Mouse (Mus musculus) gastrocnemius, adult 8-10 months (tissue): Measurements from ENCODE around the gene Ghr. TPM values are rescaled to one million over a fixed set of nuclear protein-coding genes. Genes with fewer than 3 reads are reported as not detected.

Source experiments
- DNase-seq, 2 experiments: peaks; one replicate each; pipeline ENCODE4 v3.0.0; 2022; ENCODE audit warnings: low spot score in 2 of 2
- total RNA-seq, 4 experiments: library from RNA; stranded (reverse); gene quantifications; 2 replicates each; pipeline ENCODE4 v1.2.4; 2022

Gene Ghr
- 100 to 1,000 TPM; 154 to 205 (median 183) TPM for total RNA-seq

- peak; percentile 81 to 85 for DNase-seq
These were observed at the start of gene Ghr for GRCm38 (mm10) chr15:3582807-3583636. Gene Ghr (minus strand): TSS chr15:3583492.

DNA sequence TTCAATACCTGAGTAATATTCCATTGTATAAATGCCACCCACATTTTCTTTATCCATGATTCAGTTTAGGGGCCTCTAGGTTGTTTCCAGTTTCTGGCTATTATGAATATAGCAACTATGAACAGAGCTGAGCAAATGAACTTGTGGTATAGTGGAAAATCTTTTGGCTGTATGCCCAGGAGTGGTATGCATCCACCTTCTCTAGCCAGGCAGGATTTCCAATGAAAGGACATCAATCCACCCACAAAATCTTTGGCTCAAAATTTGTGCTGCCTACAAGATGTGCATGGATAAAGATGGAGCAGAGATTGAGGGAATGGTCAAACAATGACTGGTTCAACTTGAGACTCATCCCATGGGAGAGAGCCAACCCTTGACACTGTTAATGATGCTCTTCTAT is 39.5 kb upstream of the Ghr start:
- DNase-seq, result no peak

GRCm38 (mm10) chr15:3620368-3620767 is 37.1 kb upstream of the Ghr start:
- DNase-seq, result no peak

DNA sequence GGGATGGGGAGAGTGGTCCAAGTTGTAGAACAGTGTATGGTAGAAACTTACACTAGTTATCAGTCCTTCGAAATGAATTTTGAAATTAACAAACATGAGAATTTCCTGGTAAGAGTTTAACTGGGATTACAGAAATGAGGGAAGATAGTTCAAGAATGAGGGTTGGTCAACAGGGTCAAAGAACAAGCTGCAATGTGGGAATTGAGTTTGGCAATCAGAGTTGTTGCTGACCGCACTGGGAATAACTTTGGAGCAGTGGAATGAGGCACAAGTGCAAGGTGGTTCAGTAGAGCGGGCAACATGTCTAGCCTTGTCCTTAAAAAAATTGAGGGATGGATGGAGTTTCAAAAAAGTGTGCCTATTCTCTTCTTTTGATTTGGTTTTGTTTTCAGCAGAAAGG is 35.0 kb upstream of the Ghr start:
- DNase-seq, result no peak

GRCm38 (mm10) chr15:3611961-3612360 is 28.7 kb upstream of the Ghr start:
- DNase-seq, result no peak

DNA sequence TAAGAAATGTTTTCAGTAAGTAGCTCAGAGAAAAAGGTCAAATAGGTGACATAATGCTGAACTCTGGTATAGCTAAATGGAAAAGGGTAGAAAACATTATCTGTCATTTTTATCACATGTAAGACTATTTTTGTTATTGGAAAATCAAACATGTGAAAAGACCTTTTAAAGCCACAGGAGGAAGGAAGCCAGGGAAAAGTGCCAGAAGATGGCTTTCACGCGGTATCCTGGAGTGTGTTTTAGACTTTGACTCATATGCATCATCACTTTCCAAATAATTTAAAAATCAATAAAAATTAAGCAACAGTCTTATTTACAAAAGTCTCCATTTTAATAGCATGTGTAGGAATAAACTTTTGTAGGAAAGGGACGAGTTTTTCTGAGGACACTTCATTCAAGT is 24.7 kb upstream of the Ghr start:
- no peak for DNase-seq

GRCm38 (mm10) chr15:3602098-3602486 is 18.8 kb upstream of the Ghr start:
- DNase-seq, result no peak

GRCm38 (mm10) chr15:3601422-3602097 is 18.3 kb upstream of the Ghr start:
- DNase-seq, result no peak

- no peak for DNase-seq
These were observed 4.6 kb upstream of the Ghr start for GRCm38 (mm10) chr15:3587879-3588278.

DNA sequence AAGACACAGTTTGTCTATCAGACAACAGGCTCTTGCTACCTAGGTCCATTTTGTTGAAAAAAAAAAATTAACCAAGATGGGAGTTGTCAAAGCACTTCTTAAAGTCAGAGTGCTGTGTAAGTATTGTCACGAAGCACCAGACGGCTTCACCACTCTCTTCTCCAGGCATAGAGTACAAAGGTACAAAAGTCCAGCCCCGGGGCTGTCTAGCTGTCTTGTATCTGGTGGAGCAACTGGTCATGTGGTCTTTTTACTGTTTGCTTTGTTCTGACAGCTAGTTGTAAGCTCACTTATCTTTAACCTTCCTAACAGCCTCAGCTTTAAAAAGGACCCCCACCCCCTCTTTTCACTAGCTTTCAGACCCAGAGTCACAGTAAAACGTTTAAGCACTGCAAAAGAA is 1.1 kb upstream of the Ghr start:
- DNase-seq, result no peak

- peak; percentile 54 to 68 for DNase-seq
These were observed 1.2 kb downstream of the Ghr start for GRCm38 (mm10) chr15:3581861-3582806.

DNA sequence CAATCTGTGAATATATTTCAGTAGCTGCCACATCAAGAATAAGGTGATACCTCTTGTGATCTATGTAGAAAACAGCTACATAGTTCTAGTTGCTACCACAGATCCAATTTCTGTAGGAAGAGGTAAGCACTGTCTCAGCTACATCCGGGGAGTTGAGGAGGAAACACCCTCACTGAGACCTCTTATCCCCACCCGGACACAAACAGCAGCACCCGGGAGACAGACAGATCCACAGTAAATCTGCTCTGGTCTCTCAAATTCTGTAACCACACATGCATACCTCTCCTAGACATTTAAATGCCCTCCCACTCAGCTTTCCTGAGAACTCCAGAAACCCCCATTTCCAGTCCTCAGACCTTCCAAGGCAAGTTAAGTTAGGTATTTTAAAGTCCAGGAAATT is 2.0 kb downstream of the Ghr start:
- no peak for DNase-seq

DNA sequence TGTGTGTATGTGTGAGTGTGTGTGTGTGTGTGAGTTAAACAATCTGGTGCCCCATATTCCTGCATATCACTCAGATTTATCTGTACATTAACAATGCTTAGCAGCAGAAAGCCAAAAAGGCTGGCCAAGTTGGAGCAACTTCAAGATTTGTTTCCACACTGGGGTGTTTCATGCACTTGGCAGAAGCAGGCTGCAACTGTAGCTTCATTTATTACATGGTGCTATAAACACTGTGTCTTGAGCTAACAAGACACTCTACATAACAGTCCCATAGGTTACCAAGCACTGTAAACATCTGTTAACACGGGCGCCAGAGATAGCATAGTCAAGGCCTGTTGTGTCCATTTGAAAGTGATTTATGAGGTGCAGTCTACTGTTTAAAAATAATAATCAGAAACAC is 3.1 kb downstream of the Ghr start:
- no peak for DNase-seq

GRCm38 (mm10) chr15:3578286-3578980 is 4.9 kb downstream of the Ghr start:
- no peak for DNase-seq

DNA sequence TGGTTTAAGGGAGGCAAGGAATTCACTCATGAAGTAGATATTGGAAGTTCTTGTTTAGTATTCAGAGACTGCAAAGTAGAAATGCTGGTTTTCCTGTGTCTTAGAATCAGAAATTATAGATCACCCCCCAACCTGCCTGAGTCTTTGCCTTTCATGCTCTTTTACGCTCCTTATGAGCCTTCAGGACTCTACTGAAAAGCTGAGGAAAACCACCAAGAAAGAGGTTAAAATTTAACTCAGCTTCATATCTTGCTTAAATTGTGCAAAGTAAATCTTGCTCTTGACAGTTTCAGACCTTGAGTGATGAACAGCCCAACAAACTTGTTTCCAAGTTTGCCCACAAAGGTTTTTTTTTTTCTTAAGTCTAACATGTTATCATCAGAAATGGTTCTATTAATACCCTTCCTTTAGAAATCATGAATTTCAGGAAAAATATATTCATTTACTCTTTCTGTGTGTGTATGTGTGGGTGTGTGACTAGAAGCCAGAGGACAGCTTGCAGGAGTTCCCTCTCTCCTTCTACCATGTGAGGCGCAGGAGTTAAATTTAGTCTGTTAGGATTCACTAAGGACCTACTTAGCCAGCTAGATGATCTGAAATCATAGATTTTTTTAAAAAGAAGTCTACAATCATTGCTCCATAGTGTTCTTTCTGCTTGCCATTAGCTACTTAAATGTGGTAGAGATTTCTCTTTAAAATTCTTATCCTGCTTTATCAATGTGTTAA is 14.0 kb downstream of the Ghr start:
- no peak for DNase-seq

GRCm38 (mm10) chr15:3564570-3564969 is 18.7 kb downstream of the Ghr start:
- DNase-seq, result no peak

DNA sequence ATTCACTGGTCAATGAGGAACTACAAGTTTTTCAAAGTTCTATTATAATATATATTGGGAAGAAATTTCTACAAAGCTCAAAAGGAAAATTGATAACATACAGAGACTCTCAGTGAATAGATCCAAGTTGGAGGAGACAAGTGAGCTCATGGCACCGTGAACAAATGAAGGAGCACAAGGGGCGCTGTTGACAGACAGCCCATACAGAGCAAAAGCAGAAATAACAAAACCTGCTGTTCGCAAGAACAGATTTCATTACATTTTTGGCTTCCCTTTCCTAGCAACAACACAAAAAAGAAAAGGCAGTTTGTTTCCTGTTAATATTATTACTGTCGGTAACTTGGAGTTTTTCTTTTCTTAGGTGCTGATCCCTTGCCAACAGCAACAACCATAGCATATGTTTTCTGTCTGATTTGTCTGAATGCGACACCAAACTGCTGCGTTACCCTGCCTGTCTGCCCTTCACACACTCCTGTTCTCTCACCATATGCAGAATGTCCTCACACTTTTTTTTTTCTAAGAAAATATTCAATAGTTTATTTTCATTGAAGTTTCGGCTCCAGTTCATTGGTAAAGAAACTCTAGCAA is 19.3 kb downstream of the Ghr start:
- no peak for DNase-seq

GRCm38 (mm10) chr15:3563473-3563872 is 19.8 kb downstream of the Ghr start:
- DNase-seq, result no peak

- DNase-seq, result no peak
These were observed 24.8 kb downstream of the Ghr start for GRCm38 (mm10) chr15:3558524-3558923.

- DNase-seq, result no peak
These were observed 39.0 kb downstream of the Ghr start for GRCm38 (mm10) chr15:3544289-3544688.
